Mouse (Mus musculus) forebrain, embryonic 12.5 days (tissue): Measurements from ENCODE around the gene Rbpjl. TPM values are rescaled to one million over a fixed set of nuclear protein-coding genes. Genes with fewer than 3 reads are reported as not detected.

Experiments used
- ATAC-seq: fragments of 200-750 bp; cut with Nextera tagmentation; 2 replicates; pipeline ENCODE4 v1.8.0; 2017; ENCODE audit warnings: moderate TSS enrichment; ENCODE audit not compliant: low FRiP score
- H3K27ac ChIP-seq: fragments of 300-500 bp; sonication (generic); 2 replicates; pipeline ENCODE4 v1.5.1; 2016; ENCODE audit warnings: mild to moderate bottlenecking
- H3K27me3 ChIP-seq: fragments of 300-500 bp; sonication (generic); 2 replicates; pipeline ENCODE4 v1.6.1; 2016; ENCODE audit warnings: mild to moderate bottlenecking
- H3K36me3 ChIP-seq: fragments of 300-500 bp; sonication (generic); replicated peaks from 2 replicates; pipeline ENCODE4 v1.6.1; 2016; ENCODE audit warnings: mild to moderate bottlenecking
- H3K4me1 ChIP-seq: fragments of 300-500 bp; sonication (generic); 2 replicates; pipeline ENCODE4 v1.6.1; 2016
- H3K4me2 ChIP-seq: fragments of 300-500 bp; sonication (generic); 2 replicates; pipeline ENCODE4 v1.6.1; 2016; ENCODE audit warnings: mild to moderate bottlenecking, moderate library complexity
- H3K4me3 ChIP-seq: fragments of 300-500 bp; sonication (generic); replicated peaks from 2 replicates; pipeline ENCODE4 v1.5.1; 2016; ENCODE audit warnings: mild to moderate bottlenecking
- H3K9ac ChIP-seq: fragments of 300-500 bp; sonication (generic); 2 replicates; pipeline ENCODE4 v1.6.1; 2016; ENCODE audit warnings: mild to moderate bottlenecking
- H3K9me3 ChIP-seq: fragments of 300-500 bp; sonication (generic); 2 replicates; pipeline ENCODE4 v1.6.1; 2016
- WGBS: fragments of 180-500 bp; shearing (Covaris S2); methylation state at CpG from one replicate; pipeline ENCODE4 v1.1.7; 2016; 5-methylcytosine and 5-hydroxymethylcytosine counted together
- polyA plus RNA-seq: library from polyadenylated mRNA; unstranded; fragments of >200 nt; fragmentation: Nextera tagmentation; extraction: Ambion mirVana; gene quantifications from 2 replicates; pipeline ENCODE4 v1.2.1, GENCODE M21; 2016

Rbpjl gene
- polyA plus RNA-seq, 1 experiment from 2014 or later: 0.09 TPM

DNA sequence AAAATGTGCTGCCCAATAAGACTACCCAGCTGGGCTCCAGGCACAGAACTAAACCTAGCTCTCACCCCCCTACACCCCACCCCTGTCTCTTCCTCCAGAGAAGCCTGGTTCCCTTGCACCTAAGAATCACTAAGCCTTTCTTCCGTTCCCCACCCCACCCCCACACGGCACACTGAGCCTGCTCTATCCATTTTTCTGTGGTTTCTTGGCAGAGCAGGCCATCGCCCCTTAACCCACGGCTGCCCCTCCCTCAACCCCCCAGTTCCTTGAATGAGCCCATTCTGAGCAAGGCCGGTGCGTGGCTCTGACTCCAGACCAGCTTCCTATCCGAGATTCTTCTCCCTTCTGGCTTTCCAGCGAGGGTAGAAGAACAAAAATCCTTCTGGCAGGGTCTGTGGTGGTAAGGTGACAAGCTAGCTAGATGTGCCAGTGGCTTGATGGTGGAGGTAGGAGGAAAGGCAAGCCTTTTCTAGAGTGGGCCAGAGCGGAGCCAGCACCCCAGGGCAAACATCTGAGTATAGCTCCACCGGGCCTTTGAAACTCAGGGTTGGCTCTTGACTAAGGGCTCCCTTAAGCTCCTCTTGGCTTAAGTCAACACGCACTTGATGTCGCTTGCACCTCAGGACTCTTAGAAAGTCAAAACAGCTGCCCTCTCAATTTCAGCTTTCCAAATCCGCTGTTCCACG is 598 bp downstream of the Rbpjl start:
- no peak overlapping the region for H3K4me3 ChIP-seq
- no peaks in the 10 kb centered on the region for H3K36me3 ChIP-seq
- 0 out of 2 replicates have a peak overlapping the region, but pooled peaks have one; percentile 17 for H3K4me2 ChIP-seq
- WGBS: 8% methylated on average over 14 of the region's 14 CpGs
- no peak overlapping the region for H3K9ac ChIP-seq
- H3K27me3 ChIP-seq: peaks cover 98% of the 10 kb centered on the region
- peaks cover 16% of the 10 kb centered on the region for H3K4me1 ChIP-seq
- ATAC-seq: no peak
- no peak overlapping the region for H3K27ac ChIP-seq
- H3K9me3 ChIP-seq: no peaks in the 10 kb centered on the region

GRCm38 (mm10) chr2:164404082-164404990 is 1.4 kb downstream of the Rbpjl start:
- no peaks in the 10 kb centered on the region for H3K9me3 ChIP-seq
- no peak overlapping the region for H3K9ac ChIP-seq
- no peak for ATAC-seq
- 2% methylated on average over 41 of the region's 49 CpGs for WGBS
- H3K4me2 ChIP-seq: peak overlapping the region; percentile 50
- peak overlapping the region; percentile 29 for H3K4me3 ChIP-seq
- H3K27me3 ChIP-seq: peaks cover 99% of the 10 kb centered on the region
- no peak overlapping the region for H3K27ac ChIP-seq
- peaks cover 16% of the 10 kb centered on the region for H3K4me1 ChIP-seq
- no peaks in the 10 kb centered on the region for H3K36me3 ChIP-seq

DNA sequence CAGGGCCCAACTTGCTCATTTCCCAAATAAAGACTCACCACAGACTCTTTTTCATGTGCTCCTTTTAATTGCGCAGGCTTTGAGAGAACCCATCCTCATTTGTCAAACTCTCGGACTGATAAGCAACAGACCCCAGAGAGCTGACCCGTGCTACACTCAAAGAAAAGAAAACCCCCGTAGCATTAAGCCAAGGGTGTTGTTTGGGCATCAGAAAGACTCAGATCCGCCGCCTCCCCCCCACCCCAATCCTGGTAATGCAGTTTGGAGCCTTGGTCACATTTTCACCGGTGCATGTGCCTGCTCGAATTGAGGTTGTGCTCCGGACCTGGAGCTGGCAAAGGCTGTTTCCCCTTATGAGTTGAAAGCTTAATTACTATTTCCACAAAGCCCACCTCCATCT is 2.1 kb downstream of the Rbpjl start, which contains the start of gene Matn4:
TSS of gene Matn4 (minus strand) at position 101 of the 400 bp plus-strand sequence.
- H3K9me3 ChIP-seq: no peaks in the 10 kb centered on the region
- peaks cover 16% of the 10 kb centered on the region for H3K4me1 ChIP-seq
- H3K4me2 ChIP-seq: peak within 1 kb of the TSS; percentile 50
- H3K36me3 ChIP-seq: no peaks in the 10 kb centered on the region
- peak within 1 kb of the TSS; percentile 29 for H3K4me3 ChIP-seq
- 8% methylated on average over 9 of the region's 9 CpGs for WGBS
- no peak within 1 kb of the TSS for H3K9ac ChIP-seq
- H3K27me3 ChIP-seq: peaks cover 99% of the 10 kb centered on the region
- ATAC-seq: no peak
- H3K27ac ChIP-seq: no peak within 1 kb of the TSS

- no peak for ATAC-seq
- Histone ChIP-seq H3K4me3 (no peak overlapping the region), H3K27me3 (peaks cover 99% of the 10 kb centered on the region), H3K9ac (no peak overlapping the region), H3K4me1 (peaks cover 16% of the 10 kb centered on the region), H3K9me3 (no peaks in the 10 kb centered on the region), H3K27ac (no peak overlapping the region), H3K4me2 (no peak overlapping the region), H3K36me3 (no peaks in the 10 kb centered on the region)
- WGBS: 43% methylated on average over 5 of the region's 5 CpGs
Observed at GRCm38 (mm10) chr2:164405519-164405918, 2.6 kb downstream of the Rbpjl start.

GRCm38 (mm10) chr2:164407708-164408107 is 4.8 kb downstream of the Rbpjl start:
- Histone ChIP-seq H3K9ac (no peak overlapping the region), H3K4me2 (peak overlapping the region; percentile 19; the same call in 1 of the 2 replicates), H3K4me1 (peaks cover 15% of the 10 kb centered on the region), H3K4me3 (no peak overlapping the region), H3K9me3 (no peaks in the 10 kb centered on the region), H3K36me3 (no peaks in the 10 kb centered on the region), H3K27me3 (peaks cover 82% of the 10 kb centered on the region), H3K27ac (no peak overlapping the region)
- under 1% methylated on average over 22 of the region's 22 CpGs for WGBS
- peak; percentile 64; the same call in 1 of the 2 replicates for ATAC-seq

- Histone ChIP-seq H3K4me3 (peak overlapping the region; percentile 21), H3K9ac (no peak overlapping the region), H3K4me1 (peaks cover 4% of the 10 kb centered on the region; the same call in 1 of the 2 replicates), H3K36me3 (no peaks in the 10 kb centered on the region), H3K4me2 (peak overlapping the region; percentile 38), H3K9me3 (no peaks in the 10 kb centered on the region), H3K27ac (no peak overlapping the region), H3K27me3 (peaks cover 35% of the 10 kb centered on the region)
- WGBS: 32% methylated on average over 28 of the region's 28 CpGs
- ATAC-seq: no peak
Observed at GRCm38 (mm10) chr2:164414167-164414566, 11.2 kb downstream of the Rbpjl start.

DNA sequence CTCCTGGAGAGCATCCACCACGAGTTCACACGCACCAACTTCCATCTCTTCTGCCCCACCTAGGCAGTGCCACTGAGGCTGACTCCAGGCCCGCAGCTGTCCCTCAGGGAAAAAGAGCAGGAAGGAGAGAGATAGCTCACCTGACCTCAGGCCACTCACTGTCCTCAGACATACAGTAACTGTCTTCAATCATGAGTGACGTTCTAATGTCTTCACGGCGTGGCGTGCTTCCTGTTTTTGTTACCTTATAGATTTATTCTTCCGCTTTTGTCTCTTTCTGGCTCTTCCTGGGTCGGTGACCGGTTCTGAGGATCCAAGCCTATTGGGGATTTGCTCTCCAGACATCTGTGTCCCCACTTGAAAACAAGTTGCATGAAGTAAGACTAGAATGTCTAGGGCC is 11.6 kb downstream of the Rbpjl start:
- H3K9ac ChIP-seq: no peak overlapping the region
- H3K9me3 ChIP-seq: no peaks in the 10 kb centered on the region
- no peaks in the 10 kb centered on the region for H3K36me3 ChIP-seq
- H3K4me2 ChIP-seq: peak overlapping the region; percentile 38
- no peak overlapping the region for H3K27ac ChIP-seq
- ATAC-seq: no peak
- H3K27me3 ChIP-seq: peaks cover 31% of the 10 kb centered on the region
- peak overlapping the region; percentile 21 for H3K4me3 ChIP-seq
- H3K4me1 ChIP-seq: peaks cover 4% of the 10 kb centered on the region; the same call in 1 of the 2 replicates
- 73% methylated on average over 10 of the region's 10 CpGs for WGBS

GRCm38 (mm10) chr2:164417198-164417597 is 14.3 kb downstream of the Rbpjl start:
- ATAC-seq: no peak
- Histone ChIP-seq H3K4me3 (no peak overlapping the region), H3K27ac (no peak overlapping the region), H3K9me3 (no peaks in the 10 kb centered on the region), H3K36me3 (no peaks in the 10 kb centered on the region), H3K27me3 (peaks cover 17% of the 10 kb centered on the region), H3K4me2 (no peak overlapping the region), H3K4me1 (peaks cover 4% of the 10 kb centered on the region; the same call in 1 of the 2 replicates), H3K9ac (no peak overlapping the region)
- 1% methylated on average over 2 of the region's 2 CpGs for WGBS

GRCm38 (mm10) chr2:164418308-164418875 is 15.5 kb downstream of the Rbpjl start:
- no peak overlapping the region for H3K4me3 ChIP-seq
- H3K9ac ChIP-seq: no peak overlapping the region

DNA sequence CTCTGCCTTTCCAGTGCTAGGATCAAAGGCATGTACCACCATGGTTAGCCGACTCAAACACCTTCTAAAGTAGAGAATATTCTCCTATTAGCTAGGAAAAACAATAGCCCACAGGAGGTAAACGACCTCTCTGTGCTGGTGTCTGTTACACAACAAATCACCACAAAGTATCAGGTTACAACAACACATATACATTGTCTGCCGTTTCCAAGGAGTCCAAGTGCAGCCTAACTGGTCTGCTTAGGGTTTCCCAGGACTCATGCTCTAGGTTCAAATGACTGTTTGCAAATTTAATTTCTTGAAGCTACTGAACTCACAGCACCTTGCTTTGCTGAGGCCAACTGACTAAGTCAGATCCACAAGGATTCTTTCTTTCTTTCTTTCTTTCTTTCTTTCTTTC is 16.5 kb downstream of the Rbpjl start:
- WGBS: 4% methylated on average over 3 of the region's 3 CpGs

More at GRCm38 (mm10) chr2:164418308-164418875, 15.5 kb downstream of the Rbpjl start:
- no peaks in the 10 kb centered on the region for H3K36me3 ChIP-seq
- no peak for ATAC-seq
- H3K4me2 ChIP-seq: no peak overlapping the region
- H3K9me3 ChIP-seq: no peaks in the 10 kb centered on the region
- H3K27ac ChIP-seq: no peak overlapping the region
- peaks cover 17% of the 10 kb centered on the region for H3K27me3 ChIP-seq
- H3K4me1 ChIP-seq: peaks cover 4% of the 10 kb centered on the region; the same call in 1 of the 2 replicates
- WGBS: 34% methylated on average over 3 of the region's 3 CpGs

DNA sequence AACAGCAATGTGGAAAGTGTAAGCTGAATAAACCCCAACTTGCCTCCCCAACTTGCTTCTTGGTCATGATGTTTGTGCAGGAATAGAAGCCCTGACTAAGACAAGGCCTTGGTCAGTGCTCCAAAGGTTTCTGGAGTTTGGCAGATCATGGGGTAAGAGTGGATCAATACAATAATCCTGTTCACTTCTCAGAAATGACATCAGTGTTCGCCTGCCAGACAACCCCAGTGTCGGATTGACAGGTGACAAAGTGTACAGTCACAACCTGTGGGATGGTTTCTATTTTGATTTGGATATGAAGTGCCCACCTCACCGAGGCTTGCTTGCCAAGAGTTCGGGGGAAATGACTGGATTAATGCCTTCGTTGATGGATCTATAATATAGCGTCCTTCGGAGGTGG is 18.4 kb downstream of the Rbpjl start:
- WGBS: 90% methylated on average over 7 of the region's 7 CpGs
- no peaks in the 10 kb centered on the region for H3K36me3 ChIP-seq
- no peaks in the 10 kb centered on the region; the same call in 1 of the 2 replicates for H3K27me3 ChIP-seq
- no peak overlapping the region for H3K27ac ChIP-seq
- H3K4me3 ChIP-seq: no peak overlapping the region
- ATAC-seq: no peak
- no peaks in the 10 kb centered on the region for H3K9me3 ChIP-seq
- no peak overlapping the region for H3K9ac ChIP-seq
- H3K4me2 ChIP-seq: no peak overlapping the region
- H3K4me1 ChIP-seq: no peaks in the 10 kb centered on the region

More for the DNA sequence above, 16.5 kb downstream of the Rbpjl start:
- H3K36me3 ChIP-seq: no peaks in the 10 kb centered on the region
- ATAC-seq: no peak
- no peaks in the 10 kb centered on the region for H3K4me1 ChIP-seq
- H3K27ac ChIP-seq: no peak overlapping the region
- no peak overlapping the region for H3K4me3 ChIP-seq
- no peaks in the 10 kb centered on the region for H3K9me3 ChIP-seq
- no peak overlapping the region for H3K9ac ChIP-seq
- H3K4me2 ChIP-seq: no peak overlapping the region
- H3K27me3 ChIP-seq: peaks cover 7% of the 10 kb centered on the region

GRCm38 (mm10) chr2:164421979-164422378 is 19.0 kb downstream of the Rbpjl start:
- Histone ChIP-seq H3K4me2 (no peak overlapping the region), H3K36me3 (no peaks in the 10 kb centered on the region), H3K9me3 (no peaks in the 10 kb centered on the region), H3K4me3 (no peak overlapping the region), H3K9ac (no peak overlapping the region), H3K4me1 (no peaks in the 10 kb centered on the region), H3K27me3 (no peaks in the 10 kb centered on the region; the same call in 1 of the 2 replicates), H3K27ac (no peak overlapping the region)
- ATAC-seq: no peak
- 88% methylated on average over 8 of the region's 8 CpGs for WGBS
